Mouse (Mus musculus) cerebral cortex, adult 2 months (tissue): Measurements from ENCODE around the gene Prpf4.

ENCODE experiments used
- WGBS: fragments of 180-500 bp; shearing (Covaris S2); methylation state at CpG from one replicate; pipeline ENCODE4 v1.1.7; 2018; 5-methylcytosine and 5-hydroxymethylcytosine counted together

Prpf4 gene

DNA sequence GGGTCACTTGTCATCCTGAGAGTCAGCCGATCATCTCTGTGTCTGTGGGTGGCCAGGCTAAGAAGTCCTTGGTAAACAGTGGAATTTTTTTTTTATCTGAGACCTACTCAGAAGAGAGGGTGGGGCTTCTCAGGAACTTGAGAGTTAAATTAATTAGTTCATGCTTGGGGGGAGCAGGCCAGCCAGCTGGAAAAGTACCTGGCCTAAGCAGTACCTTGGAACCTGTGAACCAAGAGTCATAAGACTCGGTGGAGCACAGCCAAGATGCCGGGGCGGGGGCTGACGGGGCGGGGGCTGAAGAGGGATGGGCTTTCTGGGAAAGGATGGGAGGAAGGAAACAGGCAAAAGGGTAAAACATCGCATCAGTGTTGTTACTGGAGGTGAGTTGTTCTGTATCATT, 29.3 kb downstream of the Prpf4 start:
- 88% methylated on average over 7 of the region's 7 CpGs for WGBS

DNA sequence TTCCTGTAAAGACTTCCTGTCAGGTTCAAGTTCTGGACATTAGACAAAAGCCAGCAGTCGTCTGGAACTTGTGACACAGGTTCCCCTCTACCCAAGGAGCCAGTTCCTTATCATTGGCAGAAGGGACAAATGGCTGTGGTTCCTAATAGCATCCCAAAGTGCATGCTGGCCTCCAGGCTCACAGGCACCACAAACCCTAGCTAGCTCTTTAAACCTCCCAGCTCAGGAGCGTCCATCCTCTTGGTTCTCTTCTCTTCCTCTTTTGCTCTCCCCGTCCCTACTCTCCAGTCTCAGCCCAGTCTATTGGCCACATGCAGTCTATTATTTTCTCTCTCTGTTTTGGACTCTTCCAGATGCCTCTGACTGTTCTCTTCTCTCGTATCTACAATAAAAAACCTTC, 31.2 kb downstream of the Prpf4 start:
- 71% methylated on average over 4 of the region's 4 CpGs for WGBS

DNA sequence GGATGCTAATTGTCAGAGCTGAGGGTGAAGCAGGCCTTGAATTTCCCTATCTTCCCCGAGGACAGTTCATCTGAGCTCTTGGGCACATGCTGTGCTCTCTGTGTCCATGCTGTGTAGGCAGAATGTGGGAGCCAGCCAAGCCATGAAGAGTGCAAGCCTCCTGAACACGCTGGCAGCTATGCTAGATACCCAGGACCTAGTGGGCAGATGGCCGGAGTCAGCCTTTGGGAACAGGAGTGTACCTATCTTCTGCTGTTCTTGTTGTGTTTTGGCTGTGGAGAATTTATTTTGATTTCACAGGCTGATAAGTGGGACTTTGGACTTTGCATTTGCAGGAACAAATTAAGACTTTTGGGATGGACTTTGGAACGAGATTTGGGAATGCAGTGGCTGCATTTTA, 31.9 kb downstream of the Prpf4 start:
- WGBS, result 78% methylated on average over 4 of the region's 4 CpGs

DNA sequence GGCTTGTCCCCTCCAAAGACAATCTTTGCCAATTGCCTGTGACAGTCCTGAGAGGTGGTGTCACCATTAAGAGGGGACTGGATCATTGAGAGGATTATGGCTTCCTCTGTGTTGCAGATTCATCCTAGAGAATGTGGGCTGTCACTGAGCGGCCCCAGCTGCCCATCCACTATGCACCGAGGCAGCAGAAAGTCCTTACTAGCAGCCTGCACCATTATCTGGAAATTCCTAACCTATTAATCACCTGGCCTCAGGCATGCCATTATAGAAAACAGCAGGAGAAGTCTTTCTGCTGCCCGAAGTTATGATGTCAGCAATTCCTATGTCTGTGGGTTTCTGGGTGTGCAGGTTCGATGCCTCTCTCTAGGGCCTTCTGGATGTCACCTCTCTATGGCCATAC, 32.4 kb downstream of the Prpf4 start:
- 81% methylated on average over 4 of the region's 4 CpGs for WGBS

DNA sequence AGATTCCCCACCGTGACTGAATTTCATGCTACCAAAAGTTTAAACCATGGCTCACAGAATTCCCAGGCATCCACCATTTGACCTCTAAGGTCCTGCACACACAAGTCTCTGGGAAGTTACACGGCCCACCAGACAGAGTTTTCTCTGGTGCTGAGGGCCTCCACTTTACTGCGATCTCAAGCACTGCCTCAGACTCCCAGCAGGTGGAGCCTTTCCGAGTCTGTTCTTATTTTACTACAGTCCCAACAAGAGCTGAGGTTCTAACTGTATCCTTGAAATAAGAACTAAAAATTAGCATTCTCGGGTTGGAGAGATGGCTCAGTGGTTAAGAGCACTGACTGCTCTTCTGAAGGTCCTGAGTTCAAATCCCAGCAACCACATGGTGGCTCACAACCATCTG, 46.4 kb downstream of the Prpf4 start:
- WGBS, result 56% methylated on average over 5 of the region's 5 CpGs

DNA sequence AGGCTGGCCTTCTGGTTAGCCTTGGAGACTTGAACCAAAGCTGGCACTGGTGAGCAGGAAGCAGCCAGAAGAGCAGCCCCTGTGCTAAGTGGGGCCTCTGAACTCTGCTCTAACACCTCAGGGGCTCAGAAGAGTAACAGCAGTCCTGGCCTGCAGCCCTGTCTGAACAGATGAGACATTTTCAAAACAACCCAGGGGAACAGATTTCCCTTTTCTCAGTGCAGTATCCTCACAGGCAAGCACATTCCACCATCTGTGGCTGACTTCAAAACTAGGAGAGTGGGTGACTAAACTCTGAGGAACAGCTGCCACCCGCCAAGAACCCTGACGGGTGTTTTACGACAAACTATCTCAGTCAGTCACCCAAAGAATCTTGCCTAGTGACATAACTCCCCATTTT, 50.5 kb downstream of the Prpf4 start:
- 43% methylated on average over 3 of the region's 3 CpGs for WGBS

DNA sequence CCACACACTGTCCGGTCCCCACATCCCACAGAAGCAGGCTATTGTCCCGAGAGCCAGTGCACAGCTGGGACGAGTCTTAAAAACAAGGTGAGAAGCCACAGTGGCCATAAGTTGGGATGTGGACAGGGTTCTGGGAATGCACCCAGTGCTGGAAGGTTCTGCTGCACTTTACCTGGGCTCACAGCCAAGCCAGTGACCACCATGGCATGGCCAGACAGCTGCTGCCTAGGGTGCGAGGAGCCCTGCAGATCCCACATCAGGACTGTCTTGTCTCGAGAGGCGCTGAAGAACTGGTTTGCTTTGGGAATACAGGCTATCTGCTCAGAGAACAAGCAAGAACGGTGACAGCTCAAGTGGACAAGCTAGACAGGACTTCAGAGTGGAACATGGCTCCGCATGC, 51.8 kb downstream of the Prpf4 start:
- WGBS, result 95% methylated on average over 8 of the region's 8 CpGs

DNA sequence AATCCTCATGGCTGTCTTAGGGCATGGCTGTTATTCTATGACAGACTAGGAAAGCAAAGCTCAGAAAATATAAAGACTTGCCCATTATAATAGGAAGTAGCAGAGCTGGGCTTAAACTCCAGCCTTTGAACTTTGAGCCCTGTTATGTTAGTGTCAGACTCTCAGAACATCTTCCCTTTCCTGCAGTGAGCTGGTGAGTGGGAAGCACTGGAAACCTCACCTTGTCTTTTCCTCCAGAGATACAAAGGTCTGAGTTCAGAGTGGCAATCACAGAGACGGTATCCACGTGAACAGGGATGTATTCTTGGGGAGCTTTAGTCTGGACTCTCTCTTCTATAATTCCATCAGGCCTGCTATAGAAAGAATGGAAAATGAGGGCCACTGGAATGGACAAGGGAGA, 54.5 kb downstream of the Prpf4 start:
- WGBS, result 84% methylated on average over 2 of the region's 2 CpGs

DNA sequence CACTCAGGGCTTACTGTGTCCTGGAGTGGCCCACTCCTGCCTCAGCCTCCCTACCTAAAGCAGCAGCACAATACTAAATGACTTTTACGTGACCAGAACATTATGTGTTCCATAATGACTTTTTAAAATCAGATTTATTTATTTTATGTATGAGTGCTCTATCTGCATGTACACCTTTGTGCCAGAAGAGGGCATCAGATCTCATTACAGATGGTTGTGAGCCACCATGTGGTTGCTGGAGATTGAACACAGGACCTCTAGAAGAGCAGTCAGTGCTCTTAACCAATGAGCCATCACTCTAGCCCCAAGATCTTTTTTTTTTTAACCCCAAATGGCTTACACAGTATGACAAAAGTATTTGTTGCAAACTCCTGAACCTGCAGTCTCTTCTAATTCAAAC, 59.6 kb downstream of the Prpf4 start:
- WGBS, result 94% methylated on average over 1 of the region's 1 CpGs

DNA sequence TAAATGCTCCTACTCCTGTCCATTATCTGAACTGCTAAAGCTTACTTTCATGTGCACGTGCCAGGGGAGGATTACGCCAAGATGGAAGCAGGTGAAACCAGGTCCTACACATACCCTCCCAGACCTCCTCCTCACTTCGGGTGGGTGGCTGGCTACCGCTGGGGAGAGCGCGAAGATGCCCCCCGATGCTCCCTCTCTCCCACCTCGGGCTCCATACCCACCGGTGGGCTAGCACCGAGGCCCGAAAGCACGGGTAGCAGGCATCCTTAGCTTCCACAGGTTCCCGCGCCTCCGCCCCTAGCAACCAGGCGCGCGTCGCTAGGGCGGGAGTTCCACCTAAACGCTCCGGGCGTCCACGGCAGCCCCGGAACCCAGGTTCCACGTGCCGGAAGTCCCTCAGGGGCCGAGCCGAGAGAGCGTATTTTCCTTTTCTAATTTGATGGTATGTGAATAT, 62.0 kb downstream of the Prpf4 start, which contains the start of gene Wdr31:
Gene Wdr31, minus strand, starts transcription at position 299 of the 454 bp plus-strand sequence.
- WGBS, result under 1% methylated on average over 30 of the region's 30 CpGs

DNA sequence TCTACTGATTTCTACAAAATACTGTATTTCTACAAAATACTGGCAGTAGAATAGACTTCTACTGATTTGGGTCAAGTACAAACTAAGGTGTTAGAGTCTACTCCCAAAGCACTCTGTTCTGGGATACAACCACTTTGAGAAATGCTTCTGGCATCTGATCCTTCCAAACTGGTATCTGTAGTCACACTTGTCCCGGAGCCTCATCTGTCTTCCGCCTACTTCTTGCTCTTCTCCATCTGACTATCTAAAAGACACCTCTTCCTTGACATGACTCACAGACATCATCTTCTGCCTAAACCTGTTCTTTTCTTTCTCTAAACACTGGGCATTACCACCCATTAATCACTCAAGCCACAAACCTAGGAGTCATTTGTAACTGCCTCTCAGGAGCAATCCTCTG, 63.5 kb downstream of the Prpf4 start:
- WGBS, result 64% methylated on average over 2 of the region's 2 CpGs

DNA sequence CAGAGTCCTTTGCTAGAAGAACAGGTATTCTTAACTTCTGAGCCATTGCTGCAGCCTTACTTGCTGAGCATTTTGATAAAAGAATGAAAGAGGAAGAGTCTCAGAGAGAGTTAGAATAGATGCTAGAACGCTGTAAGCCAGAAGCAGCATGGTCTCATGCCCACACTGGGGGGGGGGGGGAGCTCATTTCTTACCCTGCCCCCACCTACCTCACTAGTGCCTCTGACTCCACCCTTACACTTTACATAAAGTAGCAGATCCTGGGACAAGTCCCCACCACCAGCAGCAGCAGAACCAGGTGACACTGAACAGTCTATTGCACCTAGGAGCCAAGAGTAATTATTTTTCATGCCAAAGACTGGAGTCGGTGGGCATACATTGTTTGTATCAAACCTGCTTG, 66.5 kb downstream of the Prpf4 start:
- 78% methylated on average over 2 of the region's 2 CpGs for WGBS

DNA sequence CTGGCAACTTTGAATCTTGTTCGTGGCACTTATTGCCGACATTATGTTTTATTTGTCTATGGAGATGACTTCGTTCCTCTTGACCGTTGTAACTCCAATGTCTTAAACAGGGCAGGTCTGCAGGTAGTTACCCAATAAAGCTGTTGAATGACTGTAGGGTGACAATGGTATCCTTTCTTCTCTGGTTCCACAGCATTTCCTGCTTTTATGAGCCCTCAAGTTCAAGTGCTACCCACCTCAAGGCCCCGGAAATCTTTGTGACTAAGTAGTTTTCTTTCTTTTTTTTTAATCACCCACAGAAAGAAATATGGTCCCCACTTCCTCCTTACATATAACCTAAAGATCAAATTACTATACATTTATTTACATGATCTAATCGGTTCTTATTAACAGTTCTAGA, 67.2 kb downstream of the Prpf4 start:
- WGBS, result 94% methylated on average over 6 of the region's 6 CpGs
